Mouse (Mus musculus): ENCODE measurements around the gene Tnfrsf11a.
A peak's percentile ranks its signal among the peaks of the same experiment; 100 is the strongest.
"Not testable (repeated sequence)": the region's sequence is repeated elsewhere in the genome, so short reads cannot be mapped to it uniquely, and the experiment has no call there.

Gene Tnfrsf11a

GRCm38 (mm10) chr1:105786731-105787357 lies 6.3 kb downstream of the Tnfrsf11a start:
- DNase-seq = no peak

- DNase-seq = no peak
Measured at GRCm38 (mm10) chr1:105790103-105790502, 9.6 kb downstream of the Tnfrsf11a start.

- no peak for DNase-seq
Measured at GRCm38 (mm10) chr1:105794670-105795069, 14.2 kb downstream of the Tnfrsf11a start.

- no peak for DNase-seq
Measured at GRCm38 (mm10) chr1:105795705-105796104, 15.2 kb downstream of the Tnfrsf11a start.

GRCm38 (mm10) chr1:105800570-105800969 lies 20.1 kb downstream of the Tnfrsf11a start:
- no peak for DNase-seq

GRCm38 (mm10) chr1:105801252-105801651 lies 20.7 kb downstream of the Tnfrsf11a start:
- DNase-seq = no peak

GRCm38 (mm10) chr1:105802941-105803340 lies 22.4 kb downstream of the Tnfrsf11a start:
- DNase-seq = peak; percentile 34

GRCm38 (mm10) chr1:105804285-105804684 lies 23.8 kb downstream of the Tnfrsf11a start:
- DNase-seq = no peak

- DNase-seq = no peak
Measured at GRCm38 (mm10) chr1:105805565-105805964, 25.0 kb downstream of the Tnfrsf11a start.

GRCm38 (mm10) chr1:105807028-105807722 lies 26.7 kb downstream of the Tnfrsf11a start:
- no peak for DNase-seq

- not testable (repeated sequence) for DNase-seq
Measured at GRCm38 (mm10) chr1:105812027-105812426, 31.5 kb downstream of the Tnfrsf11a start.

- DNase-seq = no peak
Measured at GRCm38 (mm10) chr1:105812960-105813708, 32.6 kb downstream of the Tnfrsf11a start.

- DNase-seq = no peak
Measured at GRCm38 (mm10) chr1:105813709-105814061, 33.2 kb downstream of the Tnfrsf11a start.

GRCm38 (mm10) chr1:105814402-105815270 lies 34.1 kb downstream of the Tnfrsf11a start:
- no peak for DNase-seq

GRCm38 (mm10) chr1:105815310-105815709 lies 34.8 kb downstream of the Tnfrsf11a start:
- DNase-seq = no peak

- no peak for DNase-seq
Measured at GRCm38 (mm10) chr1:105815736-105816135, 35.2 kb downstream of the Tnfrsf11a start.

- no peak for DNase-seq
Measured at GRCm38 (mm10) chr1:105819031-105819430, 38.5 kb downstream of the Tnfrsf11a start.

- no peak for DNase-seq
Measured at GRCm38 (mm10) chr1:105819740-105820139, 39.2 kb downstream of the Tnfrsf11a start.

- DNase-seq = no peak
Measured at GRCm38 (mm10) chr1:105824356-105824755, 43.8 kb downstream of the Tnfrsf11a start.

GRCm38 (mm10) chr1:105824980-105825379 lies 44.5 kb downstream of the Tnfrsf11a start:
- DNase-seq = no peak

GRCm38 (mm10) chr1:105827374-105827773 lies 46.9 kb downstream of the Tnfrsf11a start:
- DNase-seq = no peak

- DNase-seq = no peak
Measured at GRCm38 (mm10) chr1:105827786-105828345, 47.3 kb downstream of the Tnfrsf11a start.

- DNase-seq = no peak
Measured at GRCm38 (mm10) chr1:105829171-105829570, 48.7 kb downstream of the Tnfrsf11a start.
